Mouse (Mus musculus) gastrocnemius, postnatal 10 days (tissue): Measurements from ENCODE around the gene Ccdc24. TPM values are rescaled to one million over a fixed set of nuclear protein-coding genes. Genes with fewer than 3 reads are reported as not detected.

Experiments
- DNase-seq: peaks from one replicate; pipeline ENCODE4 v3.0.0; 2021; ENCODE audit warnings: mixed read lengths
- total RNA-seq, 2 experiments: library from RNA; stranded (reverse); gene quantifications; 2 replicates each; pipeline ENCODE4 v1.2.3; 2021

Ccdc24 gene
- total RNA-seq, 2 experiments from 2014 or later = 0.70 to 0.81 TPM

DNA sequence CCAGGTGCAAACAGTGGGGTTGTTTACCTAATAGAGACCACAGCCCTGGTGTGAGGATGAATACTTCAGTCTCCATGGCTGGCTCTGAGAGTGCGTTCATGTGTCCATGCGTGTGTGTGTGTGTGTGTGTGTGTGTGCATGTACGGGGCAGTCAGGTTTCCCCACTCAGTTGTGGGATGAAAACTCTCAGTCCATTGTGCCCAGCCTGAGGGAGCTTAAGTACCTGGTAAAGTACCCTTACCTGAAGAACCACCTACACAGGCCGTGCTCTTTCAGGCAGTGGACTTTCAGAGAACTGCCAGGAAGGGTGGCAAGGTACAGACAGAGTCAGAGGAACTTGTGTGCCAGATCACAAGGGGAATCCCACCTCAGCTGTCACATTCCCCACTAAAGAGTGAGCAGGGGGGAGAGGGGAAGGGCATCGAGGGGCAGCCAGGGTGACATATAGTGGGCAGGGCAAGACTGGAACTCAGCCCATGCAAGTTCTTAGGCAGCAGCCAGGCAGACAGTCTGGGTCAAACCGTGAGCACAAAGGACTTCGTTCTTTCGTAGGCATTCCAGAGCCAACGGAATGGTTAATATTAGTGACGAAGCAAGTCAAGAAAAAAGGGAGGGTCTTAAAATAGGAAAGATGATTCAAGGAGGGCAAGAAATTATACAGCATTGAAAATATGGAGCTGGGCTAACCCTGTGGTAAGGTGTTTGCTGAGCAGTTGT is 20.0 kb downstream of the Ccdc24 start:
- DNase-seq = no peak

DNA sequence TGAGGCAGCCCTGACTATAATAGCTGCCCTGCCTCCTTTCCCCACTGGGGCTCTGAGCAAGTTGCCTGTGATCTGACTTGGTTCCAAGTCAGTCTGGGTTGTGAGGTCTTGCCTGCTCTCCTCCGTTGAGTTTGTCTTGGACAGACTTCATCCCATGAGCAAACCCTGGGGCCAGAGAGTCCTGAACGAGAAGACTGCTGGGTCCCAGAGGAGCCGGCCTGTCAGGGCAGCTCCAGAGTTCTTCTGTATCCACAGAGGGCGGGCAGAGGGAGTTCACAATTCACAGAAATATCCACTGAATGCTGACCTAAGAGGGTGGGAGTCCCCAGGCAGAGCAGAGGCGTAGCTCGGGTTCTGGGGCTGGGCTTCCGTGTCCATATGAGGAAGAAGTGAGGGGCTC is 21.5 kb downstream of the Ccdc24 start:
- no peak for DNase-seq

DNA sequence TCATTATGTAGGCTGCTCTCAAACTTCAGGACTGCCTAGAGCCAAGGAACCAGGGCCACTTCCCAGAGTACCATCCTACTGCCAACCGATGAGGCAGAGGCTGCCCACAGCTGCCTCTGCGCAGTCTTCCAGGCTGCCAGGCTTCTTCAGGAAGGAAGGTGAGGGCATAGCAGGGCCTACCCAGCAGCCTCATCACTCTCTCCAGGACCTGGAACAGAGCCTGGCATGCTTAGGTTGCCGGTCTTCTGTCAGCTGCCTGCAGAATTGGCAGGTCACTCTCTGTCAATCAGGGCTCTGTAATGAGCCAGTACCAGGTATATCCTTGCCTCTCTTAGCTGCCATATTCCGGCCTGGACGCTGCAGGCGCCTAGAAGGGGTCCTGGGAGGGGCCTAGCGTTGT is 22.2 kb downstream of the Ccdc24 start:
- DNase-seq = no peak

DNA sequence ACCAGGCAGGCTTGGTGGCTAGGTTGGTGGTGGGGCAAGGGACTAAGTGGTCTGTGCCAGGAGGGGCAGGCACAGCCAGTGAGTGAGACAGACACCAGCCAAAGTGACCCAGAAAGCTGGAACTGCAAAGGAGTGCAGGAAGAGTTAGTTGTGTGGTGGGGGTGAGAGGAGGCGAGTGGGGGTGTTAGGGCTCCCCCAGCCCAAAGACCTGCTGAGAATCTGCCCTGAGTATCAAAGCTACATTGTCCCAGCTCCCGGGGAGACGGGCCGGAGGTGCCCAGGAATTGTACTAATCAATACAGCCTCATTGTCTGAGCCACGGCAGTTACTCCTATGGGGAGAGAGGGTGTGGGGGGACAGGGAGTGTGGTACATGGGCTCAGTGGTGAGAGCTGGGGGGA is 22.9 kb downstream of the Ccdc24 start:
- DNase-seq = no peak

DNA sequence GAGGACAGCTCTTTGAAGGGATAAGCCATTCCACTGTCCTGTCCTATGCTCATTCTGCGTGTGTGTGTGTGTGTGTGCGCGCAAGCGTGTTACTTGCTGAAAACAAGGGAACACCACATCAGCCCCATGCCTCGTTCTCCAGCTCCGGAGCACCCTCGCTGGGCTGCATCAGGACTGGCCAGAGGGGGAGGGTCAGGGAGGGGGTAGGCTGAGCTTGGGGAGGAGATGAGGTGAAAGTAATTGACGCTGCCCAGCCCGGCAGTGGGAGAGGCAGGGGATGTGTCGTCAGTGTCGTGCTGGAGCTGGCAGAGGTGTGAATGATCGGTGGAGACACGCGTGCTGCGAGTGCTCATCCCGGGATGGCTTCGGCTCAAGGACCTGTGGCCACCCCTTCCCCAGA is 23.3 kb downstream of the Ccdc24 start:
- DNase-seq = no peak

DNA sequence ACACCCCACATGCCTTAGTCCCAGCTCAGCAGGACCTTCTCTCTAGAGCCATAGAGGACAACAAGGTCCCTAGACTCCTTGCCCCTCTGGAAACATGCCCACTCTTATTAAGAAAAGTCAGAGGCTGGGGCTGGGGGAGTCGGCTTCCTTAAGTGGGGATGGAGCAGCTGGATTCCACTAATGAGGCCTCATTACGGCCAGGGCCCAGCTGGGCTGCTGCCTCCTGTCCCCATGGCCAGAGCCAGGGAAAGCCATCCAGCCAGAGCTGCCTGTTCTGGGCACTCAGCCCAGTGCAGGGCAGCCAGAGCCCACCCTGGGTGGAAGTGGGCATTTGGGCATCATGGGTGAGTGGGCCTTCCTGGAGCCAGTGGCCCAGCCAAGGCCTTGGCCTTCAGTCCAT is 25.3 kb downstream of the Ccdc24 start:
- DNase-seq = no peak

DNA sequence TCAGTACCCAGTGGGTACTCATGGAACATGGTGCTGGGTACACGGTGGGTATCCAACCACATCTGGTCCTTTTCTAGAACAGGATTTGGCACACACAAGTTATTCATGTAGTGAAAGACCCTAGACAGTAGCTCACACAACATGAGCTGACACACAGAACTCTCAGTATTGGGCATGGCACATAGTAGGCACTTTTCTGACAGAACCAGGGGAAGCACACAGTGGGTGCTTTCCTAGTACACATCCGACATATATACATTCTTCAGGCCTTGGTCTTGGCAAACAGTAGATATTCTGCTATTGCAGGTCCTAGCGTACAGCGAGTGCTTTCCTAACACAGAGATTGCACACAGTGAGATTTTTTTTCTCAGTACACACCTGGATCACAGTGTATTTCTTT is 26.1 kb downstream of the Ccdc24 start:
- no peak for DNase-seq

DNA sequence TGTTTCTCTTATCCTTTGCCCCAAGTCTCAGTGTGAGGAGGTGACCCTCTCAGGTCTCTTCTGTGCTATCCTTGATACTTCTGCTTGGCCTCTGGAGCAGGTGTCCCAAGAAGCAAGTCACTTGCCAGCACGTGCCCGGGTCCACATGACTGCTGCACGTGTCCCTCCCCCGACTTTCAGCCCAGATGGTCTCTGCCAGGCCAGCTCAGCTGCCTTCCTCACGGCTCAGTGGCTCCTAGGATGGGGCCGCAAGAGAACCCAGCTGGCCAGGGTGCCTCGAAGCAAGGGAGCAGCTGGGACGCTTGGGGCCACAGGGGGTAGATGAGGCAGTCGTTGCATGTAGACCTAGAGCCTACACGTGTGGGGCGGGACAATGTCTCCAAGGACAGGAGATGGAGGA is 27.0 kb downstream of the Ccdc24 start:
- no peak for DNase-seq

DNA sequence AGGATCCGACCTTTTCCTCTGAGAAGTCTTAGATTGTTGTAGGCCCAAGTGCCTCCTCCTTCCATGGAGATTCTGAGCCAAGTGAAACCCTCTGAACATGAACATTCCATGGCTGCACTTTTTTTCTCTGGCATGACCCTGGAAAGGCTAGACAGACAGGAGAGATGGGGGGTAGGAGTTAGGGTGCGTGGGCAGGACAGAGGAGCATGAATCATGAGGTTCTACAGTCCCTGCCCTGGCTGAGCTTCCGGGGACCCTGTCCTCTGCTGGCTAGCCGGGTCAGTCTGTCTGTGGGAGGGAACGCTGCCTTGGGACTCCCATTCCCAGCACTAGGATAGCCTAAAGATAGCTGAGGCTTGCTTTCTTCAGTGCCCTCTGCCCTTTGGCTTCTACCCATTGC is 27.9 kb downstream of the Ccdc24 start:
- DNase-seq = no peak

DNA sequence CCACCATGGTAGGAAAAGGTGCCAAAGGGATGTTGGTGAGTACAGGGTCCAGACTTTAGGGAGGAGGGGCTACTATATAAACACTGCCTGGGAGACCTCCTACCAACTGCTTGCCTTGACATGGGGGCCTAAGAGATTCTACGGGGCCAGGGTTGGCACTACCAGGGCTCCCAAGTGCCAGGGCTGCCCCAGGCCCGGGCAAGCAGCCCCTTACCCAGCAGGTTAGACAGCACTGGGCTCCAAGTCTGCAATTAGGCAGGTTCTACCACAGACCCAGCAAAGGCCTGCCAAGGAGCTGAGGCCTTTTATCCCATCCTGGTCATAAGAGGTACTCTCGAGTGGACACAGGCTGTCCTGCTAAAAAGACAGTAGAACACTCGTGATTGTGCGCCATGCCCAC is 29.3 kb downstream of the Ccdc24 start:
- DNase-seq = no peak

DNA sequence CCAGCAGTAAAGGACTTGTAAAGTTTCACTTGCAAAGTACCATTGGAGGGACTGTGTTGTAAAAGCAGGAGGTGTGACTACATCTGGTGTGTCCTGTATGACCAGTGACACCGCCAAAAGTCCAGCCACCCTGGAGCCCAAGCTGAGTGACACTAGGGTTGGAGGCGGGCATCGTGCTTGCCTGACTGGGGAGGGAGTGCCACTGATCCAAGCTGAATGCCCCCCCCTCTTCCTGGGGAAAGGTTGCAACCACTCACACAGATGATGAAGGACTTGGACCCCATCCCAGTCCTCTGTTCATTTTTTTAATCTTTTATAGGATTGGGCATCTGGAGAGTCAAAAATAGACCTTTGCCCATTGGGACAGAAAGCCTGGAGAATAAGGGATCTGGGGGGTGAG is 30.8 kb downstream of the Ccdc24 start:
- DNase-seq = no peak

DNA sequence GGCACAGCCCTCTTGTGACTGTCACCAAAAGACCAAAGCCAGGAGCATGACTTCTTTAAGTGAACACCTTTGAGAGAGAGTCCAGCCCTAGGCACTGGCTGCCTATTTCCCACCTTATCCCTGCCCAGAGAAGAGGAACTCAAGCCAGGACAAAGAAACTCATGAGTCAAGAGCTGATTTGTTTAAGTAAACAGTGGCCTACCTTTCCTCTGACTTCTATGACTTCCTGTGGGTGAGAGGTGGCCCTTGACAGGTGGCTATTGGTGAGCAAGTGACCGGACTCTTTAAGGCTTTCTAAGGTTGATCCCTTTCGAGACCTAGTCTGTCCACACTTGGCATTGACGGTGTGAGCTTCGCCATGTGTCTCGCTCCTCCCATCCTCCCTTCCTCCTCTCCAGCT is 31.5 kb downstream of the Ccdc24 start:
- no peak for DNase-seq

DNA sequence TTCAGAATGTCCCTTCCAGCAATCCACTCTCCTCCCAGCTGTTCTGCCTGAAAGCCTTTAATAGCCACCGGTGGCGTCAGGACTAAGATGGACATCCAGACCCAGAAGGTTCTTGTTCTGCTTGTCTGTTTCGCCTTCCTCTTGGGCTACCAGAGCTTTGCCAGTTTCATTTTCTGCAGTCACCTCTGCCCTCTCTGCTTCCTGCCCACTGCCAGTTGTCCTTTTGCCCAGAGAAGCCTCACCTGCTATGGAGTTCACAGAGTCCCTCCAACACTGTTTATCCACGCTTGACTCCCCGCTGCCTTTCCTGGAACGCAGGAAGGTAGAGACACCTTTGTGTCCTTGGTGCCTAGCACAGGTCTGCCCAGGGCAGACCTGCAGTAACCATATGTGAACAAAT is 33.0 kb downstream of the Ccdc24 start:
- no peak for DNase-seq

DNA sequence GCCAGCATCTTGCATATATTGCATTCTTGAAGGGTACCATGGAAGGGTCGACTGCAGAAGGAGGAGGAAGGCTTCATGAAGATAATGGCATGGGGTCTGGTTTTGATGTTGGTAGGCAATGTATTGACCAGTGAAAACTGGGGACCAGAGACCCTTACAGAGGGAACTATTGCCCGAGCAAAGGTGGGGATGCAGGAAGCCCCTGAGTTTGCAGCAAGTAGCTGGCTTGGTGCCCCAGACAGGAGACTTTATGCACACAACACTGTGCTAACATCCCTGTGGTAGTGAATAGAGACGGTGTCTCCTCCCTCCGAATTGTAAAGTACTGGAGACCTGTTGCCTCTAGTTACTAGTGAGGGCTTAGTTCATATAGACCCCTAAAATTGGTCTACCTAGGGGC is 35.1 kb downstream of the Ccdc24 start:
- no peak for DNase-seq

DNA sequence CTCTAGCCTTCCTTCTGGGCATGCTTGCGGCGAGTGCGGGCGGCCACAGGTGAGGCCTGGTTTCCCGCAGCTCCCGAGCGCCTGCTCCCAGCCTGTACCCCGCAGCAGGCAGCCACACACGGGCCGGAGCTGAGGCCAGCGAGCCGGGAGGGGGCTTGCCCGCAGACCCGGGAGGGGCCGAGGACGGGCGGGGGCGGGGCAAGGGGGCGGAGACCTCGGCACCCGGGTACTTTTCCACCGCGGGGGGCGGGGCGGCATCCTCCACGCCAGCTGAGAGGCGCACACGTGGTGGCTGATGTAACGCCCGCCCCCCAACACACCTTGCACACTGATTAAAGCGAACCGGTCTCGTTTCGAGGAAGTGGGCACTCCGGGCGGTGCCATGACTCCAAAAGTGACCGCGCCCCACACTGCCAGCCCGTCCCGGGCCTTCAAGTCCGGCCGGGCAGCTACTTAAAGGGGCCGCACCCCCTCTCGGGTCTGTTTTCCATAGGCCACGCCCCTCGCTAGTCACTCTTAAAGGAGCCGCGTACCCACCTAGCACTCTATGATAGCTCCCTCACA is 36.1 kb downstream of the Ccdc24 start:
- peak; percentile 84 for DNase-seq

DNA sequence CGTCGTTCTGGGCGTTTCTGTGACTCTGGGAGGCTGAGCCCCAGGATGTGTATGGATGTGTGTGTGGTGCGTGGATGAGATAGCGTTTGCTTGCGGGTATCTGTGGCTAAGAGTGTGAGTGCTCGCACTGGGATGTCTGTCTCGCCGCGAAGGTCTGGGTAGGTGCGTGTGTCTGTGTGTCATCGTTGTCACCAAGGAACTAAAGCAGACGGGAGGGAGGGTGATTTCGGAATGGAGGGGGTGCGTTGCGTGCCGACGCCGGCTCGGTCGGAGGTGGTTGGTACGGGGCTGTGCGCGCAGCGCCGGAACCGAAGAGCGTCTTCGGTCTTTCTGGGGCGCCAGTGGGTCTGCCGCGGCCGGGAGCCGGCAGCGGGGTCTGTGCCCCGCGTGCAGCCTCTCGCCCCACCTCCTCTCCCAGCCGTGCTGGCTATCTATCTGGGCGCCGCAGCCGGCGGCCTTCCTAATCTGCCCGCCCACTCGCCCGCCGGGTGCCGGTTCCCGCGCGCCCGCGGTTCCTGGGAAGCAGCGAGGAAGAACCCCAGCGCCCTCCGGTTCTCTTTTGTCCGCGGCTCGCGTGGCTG is 36.7 kb downstream of the Ccdc24 start:
- DNase-seq = peak; percentile 43

DNA sequence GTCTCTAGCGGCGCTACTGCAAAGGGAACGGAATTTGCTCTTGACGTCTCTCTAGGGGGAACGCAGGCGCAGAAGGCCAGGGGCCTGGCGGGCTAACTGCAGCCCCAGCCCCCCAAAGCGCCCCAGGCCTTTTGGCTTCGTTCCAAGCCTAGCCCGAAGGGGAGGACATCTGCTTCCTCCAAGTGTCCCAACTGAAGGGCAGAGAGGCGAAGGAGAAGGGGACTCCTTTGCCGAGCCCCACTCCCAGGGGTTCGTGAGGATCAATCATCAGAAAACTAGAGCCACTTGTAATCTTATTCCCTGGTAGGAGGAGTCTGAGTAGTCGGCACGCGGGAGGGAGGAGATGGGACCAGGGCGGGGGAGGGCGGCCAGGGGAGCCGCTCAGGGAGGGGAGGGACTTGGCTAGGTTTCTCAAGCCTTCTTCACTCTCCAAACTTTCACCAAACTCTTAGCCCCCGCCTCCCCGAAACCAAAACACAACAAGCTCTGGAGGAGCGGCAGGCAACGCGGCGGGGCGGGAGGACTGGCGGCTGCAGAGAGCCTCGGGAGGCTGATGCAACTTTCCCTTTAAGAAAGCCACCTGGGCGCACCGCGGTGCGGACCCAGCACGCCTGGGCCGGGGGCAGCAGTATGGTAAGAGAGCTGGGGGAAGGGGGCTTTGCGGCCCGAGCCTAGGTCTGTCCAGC is 37.4 kb downstream of the Ccdc24 start:
- DNase-seq = peak; percentile 50

DNA sequence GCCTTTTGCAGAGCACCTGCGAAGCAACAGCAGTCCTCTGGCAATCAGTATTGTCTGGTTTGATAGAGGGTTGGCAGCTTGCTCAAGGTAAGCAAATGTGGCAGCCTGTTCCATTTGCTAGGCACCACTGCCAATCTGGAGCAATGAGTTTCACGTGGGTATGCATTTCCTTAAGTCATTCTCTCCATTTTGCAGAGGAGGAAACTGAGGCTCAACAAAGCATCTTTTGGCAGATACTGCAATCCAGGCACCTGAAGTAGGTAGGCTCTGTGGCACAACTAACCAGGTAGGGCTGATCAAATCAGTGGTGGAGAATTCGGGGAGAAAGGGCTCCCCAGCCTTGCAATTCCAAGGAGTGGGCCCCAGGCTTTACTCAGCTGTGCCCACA is 37.9 kb downstream of the Ccdc24 start, which contains the start of gene Slc6a9:
Slc6a9 (plus strand) TSS at position 50 of the 388 bp plus-strand sequence.
- no peak for DNase-seq

DNA sequence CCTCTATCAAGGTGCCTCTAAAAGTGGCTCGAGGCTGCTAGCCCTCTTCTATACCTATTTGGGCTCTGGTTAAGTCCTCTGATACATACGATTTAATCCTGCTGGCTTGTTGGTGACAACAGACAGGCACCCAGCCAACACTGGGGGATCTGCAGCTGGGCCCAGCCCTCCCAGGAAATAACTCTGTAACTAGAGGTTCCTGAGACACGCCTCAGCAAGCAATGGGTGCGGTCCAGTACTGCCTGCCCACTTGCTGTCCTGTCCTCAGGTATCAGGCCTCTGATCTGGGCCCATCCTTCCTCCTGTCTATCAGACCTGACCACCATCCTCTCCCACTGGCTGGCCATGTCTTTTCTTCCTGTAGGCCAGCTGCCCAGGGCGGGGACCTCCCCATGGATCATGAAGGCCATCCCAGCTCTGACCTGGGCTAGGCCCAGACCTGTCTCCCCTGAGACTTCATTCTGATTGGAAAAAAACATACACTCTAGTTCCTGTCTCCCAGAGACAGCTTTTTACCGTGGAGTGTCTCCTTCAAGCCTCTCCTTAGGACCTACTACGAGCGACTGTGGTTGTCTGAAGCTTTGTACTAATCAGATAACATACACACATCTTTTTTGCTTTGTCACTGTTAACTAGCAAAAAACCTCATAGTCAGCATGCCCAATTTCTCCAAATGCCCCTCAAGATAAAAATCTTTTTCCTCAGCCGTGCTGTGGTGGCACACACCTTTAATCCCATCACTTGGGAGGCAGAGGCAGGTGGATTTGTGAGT is 40.3 kb downstream of the Ccdc24 start:
- DNase-seq = no peak

DNA sequence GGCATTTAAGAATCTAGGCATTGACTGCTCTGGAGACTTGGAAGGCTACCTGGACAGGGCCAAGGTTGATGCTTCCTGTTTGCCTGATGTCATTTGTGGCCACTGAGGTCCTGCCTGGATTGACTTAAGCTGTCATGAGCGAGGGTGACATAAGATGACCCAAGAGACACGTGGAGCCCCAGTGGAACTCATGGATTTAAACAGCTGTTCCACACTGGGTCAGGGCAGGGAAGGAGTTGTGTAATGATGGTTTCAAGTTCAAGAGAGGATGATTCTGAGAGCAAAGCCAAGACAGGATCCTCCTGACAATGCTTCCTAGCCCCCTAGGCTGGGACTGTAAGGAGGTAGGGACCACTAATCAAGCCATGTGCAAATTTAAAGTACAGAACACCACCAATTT is 40.9 kb downstream of the Ccdc24 start:
- DNase-seq = no peak

DNA sequence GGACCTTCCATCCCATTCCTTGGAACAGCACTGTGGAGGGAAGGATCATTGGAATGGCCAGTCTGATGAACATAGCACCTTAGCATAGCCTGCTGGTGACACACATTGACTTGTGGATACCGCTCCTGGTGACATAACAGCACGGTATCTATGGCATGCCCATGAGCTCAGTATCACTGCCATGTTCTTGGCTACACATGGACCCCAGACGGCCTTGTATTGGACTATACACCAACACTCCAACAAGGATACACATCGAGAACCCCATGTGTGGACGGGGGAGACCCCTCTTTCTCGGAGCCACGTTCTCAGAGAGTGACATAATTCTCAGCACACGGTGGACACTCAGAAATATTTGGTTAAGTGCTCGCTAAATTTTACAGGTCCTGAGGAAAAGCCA is 41.6 kb downstream of the Ccdc24 start:
- DNase-seq = no peak

DNA sequence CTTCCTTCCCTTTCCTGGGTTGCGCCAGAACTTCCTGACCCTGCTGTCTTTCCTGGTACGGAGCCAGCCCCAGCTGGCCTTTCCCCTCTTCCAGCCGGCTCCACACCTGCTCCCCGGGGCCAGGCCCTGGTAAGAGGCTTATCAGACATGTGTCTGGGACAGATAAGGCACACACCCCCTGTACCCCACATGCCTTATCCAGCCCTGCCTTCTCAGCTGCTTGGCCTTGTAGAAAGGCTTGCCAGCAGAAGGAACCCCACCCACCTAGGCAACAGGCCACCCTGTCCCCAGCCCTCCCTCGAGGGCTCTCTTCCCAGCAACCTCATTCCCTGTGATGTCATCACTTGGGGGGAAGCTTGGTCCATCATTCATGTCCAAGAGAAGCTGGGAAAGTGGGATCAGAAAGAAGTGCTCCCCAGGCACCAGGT is 42.2 kb downstream of the Ccdc24 start:
- DNase-seq = peak; percentile 73
